Mouse (Mus musculus): ENCODE data around the gene Vps8.

Gene Vps8

GRCm38 (mm10) chr16:21477074-21477473, 54.2 kb downstream of the Vps8 start:
- in situ Hi-C loops (cut with MboI, MseI): no loop called here

- in situ Hi-C loops (cut with MboI, MseI): no loop called here
Measured at GRCm38 (mm10) chr16:21478376-21478775, 55.5 kb downstream of the Vps8 start.

GRCm38 (mm10) chr16:21483803-21484202, 60.9 kb downstream of the Vps8 start:
- in situ Hi-C loops (cut with MboI, MseI): no loop called here

- in situ Hi-C loops (cut with MboI, MseI): no loop called here
Measured at GRCm38 (mm10) chr16:21485716-21486115, 62.8 kb downstream of the Vps8 start.

GRCm38 (mm10) chr16:21488413-21488812, 65.5 kb downstream of the Vps8 start:
- in situ Hi-C loops (cut with MboI, MseI): no loop called here

GRCm38 (mm10) chr16:21492346-21492745, 69.4 kb downstream of the Vps8 start:
- in situ Hi-C loops (cut with MboI, MseI): loop anchor here (5.0 to 10.0 kb wide), 2 partner anchors 235 to 438 kb away; no protein-coding TSS in a partner anchor

- in situ Hi-C loops (cut with MboI, MseI): loop anchor here (5.0 to 10.0 kb wide), 2 partner anchors 234 to 438 kb away; no protein-coding TSS in a partner anchor
Measured at GRCm38 (mm10) chr16:21492894-21493293, 70.0 kb downstream of the Vps8 start.

GRCm38 (mm10) chr16:21494681-21495080, 71.8 kb downstream of the Vps8 start:
- in situ Hi-C loops (cut with MboI, MseI): loop anchor here (5.0 to 10.0 kb wide), 2 partner anchors 233 to 440 kb away; no protein-coding TSS in a partner anchor

GRCm38 (mm10) chr16:21496799-21497198, 73.9 kb downstream of the Vps8 start:
- in situ Hi-C loops (cut with MboI, MseI): loop anchor here (10.0 kb wide), 1 partner anchor 442 kb away; no protein-coding TSS in a partner anchor

GRCm38 (mm10) chr16:21497627-21498026, 74.7 kb downstream of the Vps8 start:
- in situ Hi-C loops (cut with MboI, MseI): loop anchor here (10.0 kb wide), 1 partner anchor 443 kb away; no protein-coding TSS in a partner anchor

GRCm38 (mm10) chr16:21498984-21499383, 76.1 kb downstream of the Vps8 start:
- in situ Hi-C loops (cut with MboI, MseI): loop anchor here (10.0 kb wide), 1 partner anchor 444 kb away; no protein-coding TSS in a partner anchor

- in situ Hi-C loops (cut with MboI, MseI): loop anchor here (10.0 kb wide), 1 partner anchor 445 kb away; no protein-coding TSS in a partner anchor
Measured at GRCm38 (mm10) chr16:21499656-21500055, 76.7 kb downstream of the Vps8 start.

- in situ Hi-C loops (cut with MboI, MseI): no loop called here
Measured at GRCm38 (mm10) chr16:21518833-21519232, 95.9 kb downstream of the Vps8 start.

GRCm38 (mm10) chr16:21519785-21520184, 96.9 kb downstream of the Vps8 start:
- in situ Hi-C loops (cut with MboI, MseI): no loop called here

GRCm38 (mm10) chr16:21523738-21524137, 100.8 kb downstream of the Vps8 start:
- in situ Hi-C loops (cut with MboI, MseI): no loop called here

- in situ Hi-C loops (cut with MboI, MseI): no loop called here
Measured at GRCm38 (mm10) chr16:21525376-21525775, 102.5 kb downstream of the Vps8 start.

GRCm38 (mm10) chr16:21527271-21528007, 104.5 kb downstream of the Vps8 start:
- in situ Hi-C loops (cut with MboI, MseI): no loop called here

- in situ Hi-C loops (cut with MboI, MseI): no loop called here
Measured at GRCm38 (mm10) chr16:21533503-21533902, 110.6 kb downstream of the Vps8 start.

- in situ Hi-C loops (cut with MboI, MseI): no loop called here
Measured at GRCm38 (mm10) chr16:21536240-21537005, 113.5 kb downstream of the Vps8 start.

GRCm38 (mm10) chr16:21537312-21537711, 114.4 kb downstream of the Vps8 start:
- in situ Hi-C loops (cut with MboI, MseI): no loop called here

GRCm38 (mm10) chr16:21538889-21539288, 116.0 kb downstream of the Vps8 start:
- in situ Hi-C loops (cut with MboI, MseI): no loop called here

GRCm38 (mm10) chr16:21542559-21542958, 119.6 kb downstream of the Vps8 start:
- in situ Hi-C loops (cut with MboI, MseI): no loop called here

All from regulatory T cell (primary cell).